Mouse (Mus musculus): ENCODE data around the gene Tspan18. TPM values are rescaled to one million over a fixed set of nuclear protein-coding genes. Genes with fewer than 3 reads are reported as not detected.

Tspan18 gene
- total and polyA plus RNA-seq, 3 experiments, result 0.38 TPM; not detected in 2

DNA sequence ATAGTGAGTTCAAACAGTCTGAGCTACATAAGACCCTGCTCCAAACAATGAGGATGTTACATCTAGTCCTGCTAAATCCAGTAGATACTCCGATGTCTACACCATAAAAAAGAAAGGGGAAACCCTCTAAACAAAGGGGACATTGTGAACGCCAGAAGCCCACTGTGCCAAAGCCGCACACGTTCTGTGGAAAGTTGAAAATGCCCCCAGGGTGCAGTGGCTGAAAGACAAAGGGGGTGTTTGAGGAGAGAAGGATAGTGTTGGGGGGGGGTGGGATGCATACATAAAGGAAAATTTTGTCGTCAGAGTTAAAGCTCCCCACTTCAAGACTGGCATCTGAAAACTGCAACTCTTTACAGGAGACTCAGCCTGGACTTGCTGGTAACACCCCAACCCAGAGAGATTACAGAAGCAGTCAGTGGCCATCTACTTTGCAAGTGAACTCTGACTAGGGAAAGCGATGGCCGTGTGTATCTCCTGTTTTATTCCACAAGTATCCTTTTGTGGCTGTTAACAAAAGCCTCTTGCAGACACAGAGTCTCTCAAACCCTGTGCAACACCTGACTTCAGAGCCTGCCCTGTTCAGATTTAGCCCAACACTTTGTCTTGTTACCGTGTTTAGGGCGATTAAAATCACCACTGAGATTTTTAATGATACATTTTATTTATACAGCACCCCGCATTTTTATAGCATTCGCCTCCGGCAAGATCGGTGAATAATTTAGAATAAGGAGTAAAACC, 42.9 kb downstream of the Tspan18 start:
- DNase-seq (ENCODE audit: extremely low read depth), result no peak
- no peaks in the 10 kb centered on the region; a peak in 1 of 4 replicates for H3K4me1 ChIP-seq (ENCODE audit: control insufficient read depth in 1 of 2, insufficient read depth in 2 of 2)
- dilution Hi-C loops (cut with MboI; ENCODE audit: extremely low pct_ligation_motif_present, extremely low pct_unique_long_range_greater_than_20kb, low sequenced_read_pairs), result no loop called here
- no peak overlapping the region for H3K9ac ChIP-seq (ENCODE audit: insufficient read depth, low read depth)
- in situ Hi-C loops (cut with MboI; ENCODE audit: low pct_ligation_motif_present, low pct_unique_long_range_greater_than_20kb, low sequenced_read_pairs), result no loop called here
- peaks cover 73% of the 10 kb centered on the region for H3K27me3 ChIP-seq (replicated peaks)
- no peak overlapping the region for H3K4me3 ChIP-seq (replicated peaks in 1 of 3; ENCODE audit: low read depth in 2 of 3, low read length in 2 of 3, poor library complexity in 1 of 3)
- H3K9me3 ChIP-seq (replicated peaks; ENCODE audit: low read length), result no peaks in the 10 kb centered on the region
- H3K4me2 ChIP-seq (ENCODE audit: insufficient read depth, low read depth, poor library complexity, severe bottlenecking), result no peak overlapping the region
- no peak overlapping the region for H3K27ac ChIP-seq (ENCODE audit: insufficient read depth, low read depth)
- no peaks in the 10 kb centered on the region for H3K36me3 ChIP-seq (replicated peaks in 1 of 2; ENCODE audit: control insufficient read depth in 1 of 2, insufficient read depth in 1 of 2, low read length in 1 of 2)
- no peaks in the 10 kb centered on the region for H3K79me2 ChIP-seq (replicated peaks; ENCODE audit: control insufficient read depth, extremely low read depth, insufficient read depth, poor library complexity, severe bottlenecking)
- TF ChIP-seq MAFK (IDR thresholded peaks at IDR 0.05; ENCODE audit: insufficient replicate concordance, low read length), result no peak
- no peak for TF ChIP-seq RAD21 (IDR thresholded peaks at IDR 0.05; ENCODE audit: low read depth, low read length)
- TF ChIP-seq EP300 (IDR thresholded peaks at IDR 0.05; ENCODE audit: low read length), result no peak
- no peak for TF ChIP-seq USF1 (IDR thresholded peaks at IDR 0.05; ENCODE audit: low read depth, low read length)
- no peak for TF ChIP-seq NELFE (IDR thresholded peaks at IDR 0.05; ENCODE audit: low read depth, low read length)
- TF ChIP-seq GABPA (IDR thresholded peaks at IDR 0.05; ENCODE audit: insufficient replicate concordance, low read depth, low read length), result no peak

- no peak for TF ChIP-seq MXI1 (IDR thresholded peaks at IDR 0.05; ENCODE audit: low read depth, low read length)
- no peak for TF ChIP-seq ZMIZ1 (IDR thresholded peaks at IDR 0.05; ENCODE audit: low read depth, low read length)
- TF ChIP-seq ZKSCAN1 (IDR thresholded peaks at IDR 0.05; ENCODE audit: borderline replicate concordance, low read depth, low read length), result no peak
- TF ChIP-seq SMC3 (IDR thresholded peaks at IDR 0.05; ENCODE audit: low read depth, low read length), result no peak
- no peak for TF ChIP-seq MAFK (IDR thresholded peaks at IDR 0.05; ENCODE audit: insufficient replicate concordance, low read length)
- no peak for TF ChIP-seq JUND (conservative IDR thresholded peaks at IDR 0.05; ENCODE audit: low read depth, low read length)
- no peak for TF ChIP-seq PAX5 (IDR thresholded peaks at IDR 0.05; ENCODE audit: low read length)
- TF ChIP-seq BHLHE40 (IDR thresholded peaks at IDR 0.05; ENCODE audit: low read depth, low read length), result no peak
- no peak for TF ChIP-seq MAX (IDR thresholded peaks at IDR 0.05; ENCODE audit: low read length)
- TF ChIP-seq NRF1 (IDR thresholded peaks at IDR 0.05; ENCODE audit: low read depth, low read length), result no peak
- no peak for TF ChIP-seq HCFC1 (IDR thresholded peaks at IDR 0.05; ENCODE audit: low read depth, low read length)
- Histone ChIP-seq H3K27me3 (replicated peaks) (peaks cover 81% of the 10 kb centered on the region), H3K4me2 (ENCODE audit: insufficient read depth, low read depth, poor library complexity, severe bottlenecking) (no peak overlapping the region), H3K9ac (ENCODE audit: insufficient read depth, low read depth) (no peak overlapping the region), H3K9me3 (replicated peaks; ENCODE audit: low read length) (no peaks in the 10 kb centered on the region), H3K27ac (ENCODE audit: insufficient read depth, low read depth) (no peak overlapping the region), H3K79me2 (replicated peaks; ENCODE audit: control insufficient read depth, extremely low read depth, insufficient read depth, poor library complexity, severe bottlenecking) (no peaks in the 10 kb centered on the region), H3K4me1 (ENCODE audit: control insufficient read depth in 1 of 2, insufficient read depth in 2 of 2) (no peaks in the 10 kb centered on the region; a peak in 1 of 4 replicates), H3K36me3 (replicated peaks in 1 of 2; ENCODE audit: control insufficient read depth in 1 of 2, insufficient read depth in 1 of 2, low read length in 1 of 2) (no peaks in the 10 kb centered on the region), H3K4me3 (replicated peaks in 1 of 3; ENCODE audit: low read depth in 2 of 3, low read length in 2 of 3, poor library complexity in 1 of 3) (no peak overlapping the region)
- no peak for DNase-seq (ENCODE audit: extremely low read depth)
- dilution Hi-C loops (cut with MboI; ENCODE audit: extremely low pct_ligation_motif_present, extremely low pct_unique_long_range_greater_than_20kb, low sequenced_read_pairs) (no loop called here), in situ Hi-C loops (cut with MboI; ENCODE audit: low pct_ligation_motif_present, low pct_unique_long_range_greater_than_20kb, low sequenced_read_pairs) (no loop called here)
These were observed 43.8 kb downstream of the Tspan18 start for GRCm38 (mm10) chr2:93290345-93291118.

Data from CH12.LX (cell line).